In genomic region chr12:76479174-76479573, GRCm38 (mm10) we compare ENCODE assay signal across 13 mouse cellular contexts. TPM values are rescaled to one million over a fixed set of nuclear protein-coding genes. Genes with fewer than 3 reads are reported as not detected.
A peak's percentile ranks its signal among the peaks of the same experiment; 100 is the strongest.
DNase-seq lines count a peak whose midpoint lies in the region; ATAC-seq and TF ChIP-seq lines count a peak whose summit lies in the region.
"Had no signal": no experiment of that assay in that cellular context is flagged by ENCODE, and none has a peak within 500 bp of the region (broad histone marks: within the 10 kb centered on the region; RNA-seq: fewer than 3 reads in every experiment).

No protein-coding gene starts in this region.

- no peaks in the 10 kb centered on the region for H3K9me3 ChIP-seq in liver, embryonic 14.5 days (ENCODE audit: control insufficient read depth, low read length)
- H3K9me3 ChIP-seq in liver, embryonic 11.5 days (ENCODE audit: control insufficient read depth, low read length): no peaks in the 10 kb centered on the region
- H3K9me3 ChIP-seq in heart, embryonic 15.5 days (replicated peaks): no peaks in the 10 kb centered on the region
- H3K9me3 ChIP-seq: G1E; hindbrain, embryonic 15.5 days had no signal

- TF ChIP-seq CTCF in liver, embryonic 14.5 days (IDR thresholded peaks at IDR 0.05; ENCODE audit: low read depth): peak; percentile 5; the same call in 1 of the 2 replicates
- no peak for TF ChIP-seq CTCF in small intestine, adult 2 months (IDR thresholded peaks at IDR 0.05; ENCODE audit: extremely low read depth, insufficient read length, insufficient replicate concordance, low read depth, low read length)

- H3K27me3 ChIP-seq in liver, embryonic 14.5 days (ENCODE audit: control insufficient read depth, insufficient read depth, low read length): no peaks in the 10 kb centered on the region
- no peaks in the 10 kb centered on the region for H3K27me3 ChIP-seq in liver, embryonic 11.5 days (replicated peaks; ENCODE audit: control insufficient read depth, insufficient read depth, low read length)
- H3K27me3 ChIP-seq in heart, embryonic 15.5 days: no peaks in the 10 kb centered on the region
- no peaks in the 10 kb centered on the region for H3K27me3 ChIP-seq in small intestine, adult 2 months (ENCODE audit: control insufficient read depth, insufficient read depth, low read length)
- H3K27me3 ChIP-seq: hindbrain, embryonic 15.5 days had no signal

- no peak overlapping the region for H3K9ac ChIP-seq in liver, embryonic 14.5 days (replicated peaks)
- H3K9ac ChIP-seq in liver, embryonic 11.5 days (ENCODE audit: low read depth, low read length): no peak overlapping the region
- H3K9ac ChIP-seq in heart, embryonic 15.5 days: no peak overlapping the region
- H3K9ac ChIP-seq: hindbrain, embryonic 15.5 days had no signal

- H3K27ac ChIP-seq in liver, embryonic 14.5 days: no peak overlapping the region
- H3K27ac ChIP-seq in liver, embryonic 11.5 days (ENCODE audit: low read depth, low read length): no peak overlapping the region
- H3K27ac ChIP-seq in heart, embryonic 15.5 days: peak overlapping the region; percentile 63
- peak overlapping the region; percentile 61; the same call in 1 of the 2 replicates for H3K27ac ChIP-seq in small intestine, adult 2 months (ENCODE audit: insufficient read depth, low read depth, low read length)
- H3K27ac ChIP-seq: hindbrain, embryonic 15.5 days had no signal

- no peaks in the 10 kb centered on the region for H3K36me3 ChIP-seq in liver, embryonic 14.5 days (replicated peaks; ENCODE audit: control insufficient read depth, insufficient read depth, low read depth)
- H3K36me3 ChIP-seq in liver, embryonic 11.5 days (ENCODE audit: control insufficient read depth, insufficient read depth, low read length): no peaks in the 10 kb centered on the region
- H3K36me3 ChIP-seq in heart, embryonic 15.5 days: no peaks in the 10 kb centered on the region
- no peaks in the 10 kb centered on the region for H3K36me3 ChIP-seq in small intestine, adult 2 months (ENCODE audit: control insufficient read depth, insufficient read depth, low read length)
- H3K36me3 ChIP-seq: G1E; hindbrain, embryonic 15.5 days had no signal

- DNase-seq in frontal cortex, adult 2 months (ENCODE audit: extremely low spot score in 1 of 2, low spot score in 1 of 2): no peak
- DNase-seq in liver, embryonic 14.5 days (ENCODE audit: low read depth in 3 of 3, low spot score in 3 of 3): no peak
- DNase-seq in liver, embryonic 11.5 days (ENCODE audit: low spot score): no peak
- no peak for DNase-seq in ovary, adult 18-20 months (ENCODE audit: low spot score)
- no peak for DNase-seq in frontal cortex, postnatal 36 days (ENCODE audit: low spot score in 2 of 2)
- DNase-seq: cerebellum, postnatal 36 days; gastrocnemius, postnatal 14 days; left cerebral cortex, postnatal 4 days had no signal

- 38% methylated on average over 5 of the region's 5 CpGs for WGBS in liver, embryonic 14.5 days (ENCODE audit: insufficient replicate concordance)
- 55% methylated on average over 5 of the region's 5 CpGs for WGBS in liver, embryonic 11.5 days
- 29% methylated on average over 5 of the region's 5 CpGs for WGBS in heart, embryonic 15.5 days
- WGBS in small intestine, adult 2 months: 41% methylated on average over 5 of the region's 5 CpGs

- no peaks in the 10 kb centered on the region for H3K4me1 ChIP-seq in liver, embryonic 14.5 days (replicated peaks; ENCODE audit: control insufficient read depth in 2 of 2, insufficient read depth in 2 of 2, low read length in 1 of 2)
- H3K4me1 ChIP-seq in liver, embryonic 11.5 days (replicated peaks; ENCODE audit: control insufficient read depth, insufficient read depth, low read length): no peaks in the 10 kb centered on the region
- H3K4me1 ChIP-seq in heart, embryonic 15.5 days (replicated peaks): peaks cover 20% of the 10 kb centered on the region
- H3K4me1 ChIP-seq in small intestine, adult 2 months (ENCODE audit: control insufficient read depth, insufficient read depth, insufficient read length, low read length): peaks cover 23% of the 10 kb centered on the region

- H3K4me3 ChIP-seq in liver, embryonic 14.5 days (ENCODE audit: insufficient read depth in 1 of 2, low read depth in 2 of 2, low read length in 2 of 2): no peak overlapping the region
- no peak overlapping the region for H3K4me3 ChIP-seq in liver, embryonic 11.5 days (ENCODE audit: low read depth, low read length)
- 0 out of 2 replicates have a peak overlapping the region, but pooled peaks have one; percentile 10 for H3K4me3 ChIP-seq in heart, embryonic 15.5 days
- H3K4me3 ChIP-seq in small intestine, adult 2 months (ENCODE audit: low read depth, low read length): no peak overlapping the region
- H3K4me3 ChIP-seq: hindbrain, embryonic 15.5 days had no signal

- no peak for TF ChIP-seq EP300 in liver, embryonic 14.5 days (IDR thresholded peaks at IDR 0.05; ENCODE audit: low read depth)

- no peak overlapping the region for H3K4me2 ChIP-seq in liver, embryonic 14.5 days (ENCODE audit: low read depth)
- H3K4me2 ChIP-seq in liver, embryonic 11.5 days: no peak overlapping the region
- peak overlapping the region; percentile 43 for H3K4me2 ChIP-seq in heart, embryonic 15.5 days
- H3K4me2 ChIP-seq: hindbrain, embryonic 15.5 days had no signal

- peak; percentile 44; the same call in 1 of the 2 replicates for ATAC-seq in frontal cortex, adult (ENCODE audit: low TSS enrichment)
- no peak for ATAC-seq in liver, embryonic 14.5 days (ENCODE audit: insufficient read depth)
- ATAC-seq in liver, embryonic 11.5 days (replicated peaks; ENCODE audit: low FRiP score): no peak
- ATAC-seq in heart, embryonic 15.5 days (replicated peaks; ENCODE audit: insufficient number of reproducible peaks, insufficient read depth, low FRiP score, low read depth): peak; percentile 48

- no peak for TF ChIP-seq POLR2A in small intestine, adult 2 months (IDR thresholded peaks at IDR 0.05; ENCODE audit: low read depth, low read length)

RNA-seq across cellular contexts. Expression of gene Plekhg3, which starts 51.5 kb away (rescaled TPM):
- polyA plus RNA-seq in frontal cortex, adult 2 months (2012; rRNA removed): 11.6 and 12.6 TPM in 2 replicates
- 4.1 and 5.0 TPM in 2 replicates for polyA plus RNA-seq in liver, embryonic 14.5 days (2012; rRNA removed)
- polyA plus RNA-seq in liver, embryonic 14.5 days (2014; fragmentation: Nextera tagmentation; extraction: Ambion mirVana): 1.4 and 2.3 TPM in 2 replicates
- polyA plus RNA-seq in liver, embryonic 11.5 days (2014; fragmentation: Nextera tagmentation; extraction: Ambion mirVana): 3.4 and 4.1 TPM in 2 replicates
- polyA plus RNA-seq in heart, embryonic 15.5 days (2015; fragmentation: Nextera tagmentation; extraction: Ambion mirVana): 7.1 and 11.1 TPM in 2 replicates
- 12.3 and 16.9 TPM in 2 replicates for polyA plus RNA-seq in small intestine, adult 2 months (2012; rRNA removed)

Comparison
In these comparisons a context has a peak if more than half of its experiments do, and no peak if none do; other contexts are left out.
1. ATAC-seq: peak in frontal cortex, adult (single experiment) and heart, embryonic 15.5 days (single experiment); none in liver, embryonic 14.5 days (single experiment) and liver, embryonic 11.5 days (single experiment).
2. H3K27ac ChIP-seq: peak in heart, embryonic 15.5 days (single experiment) and small intestine, adult 2 months (single experiment); none in liver, embryonic 14.5 days (single experiment) and liver, embryonic 11.5 days (single experiment).